9 mouse cellular contexts compared by ENCODE assay signal in genomic region chr3:105960700-105961099, GRCm38 (mm10). TPM values are rescaled to one million over a fixed set of nuclear protein-coding genes. Genes with fewer than 3 reads are reported as not detected.
A peak's percentile ranks its signal among the peaks of the same experiment; 100 is the strongest.
DNase-seq lines count a peak whose midpoint lies in the region; ATAC-seq lines count a peak whose summit lies in the region.
"Had no signal": no experiment of that assay in that cellular context is flagged by ENCODE, and none has a peak within 500 bp of the region (broad histone marks: within the 10 kb centered on the region; RNA-seq: fewer than 3 reads in every experiment).

No protein-coding gene starts in this region.

- no peak overlapping the region for H3K27ac ChIP-seq in intestine, embryonic 15.5 days
- H3K27ac ChIP-seq in midbrain, embryonic 15.5 days = no peak overlapping the region

- DNase-seq in cerebellum, adult 9-10 months = peak; percentile 29
- DNase-seq in cerebellum, postnatal 25 days = no peak
- DNase-seq in thymus, postnatal 14 days = peak; percentile 14
- no peak for DNase-seq in thymus, postnatal 0 days (ENCODE audit: low spot score)
- DNase-seq in left cerebral cortex, postnatal 25 days (ENCODE audit: low spot score in 2 of 2) = no peak
- no peak for DNase-seq in gastrocnemius, postnatal 10 days

- H3K27me3 ChIP-seq in intestine, embryonic 15.5 days (replicated peaks) = no peaks in the 10 kb centered on the region
- no peaks in the 10 kb centered on the region for H3K27me3 ChIP-seq in midbrain, embryonic 15.5 days (replicated peaks)

- peaks cover 12% of the 10 kb centered on the region; the same call in 1 of the 2 replicates for H3K4me1 ChIP-seq in intestine, embryonic 15.5 days (replicated peaks)
- H3K4me1 ChIP-seq in midbrain, embryonic 15.5 days = peaks cover 39% of the 10 kb centered on the region

- H3K36me3 ChIP-seq in intestine, embryonic 15.5 days = peaks cover 36% of the 10 kb centered on the region
- H3K36me3 ChIP-seq in midbrain, embryonic 15.5 days (replicated peaks) = peaks cover 43% of the 10 kb centered on the region

- no peak overlapping the region for H3K9ac ChIP-seq in intestine, embryonic 15.5 days
- H3K9ac ChIP-seq in midbrain, embryonic 15.5 days = no peak overlapping the region

- 93% methylated on average over 2 of the region's 2 CpGs for WGBS in intestine, embryonic 15.5 days
- WGBS in midbrain, embryonic 15.5 days = 96% methylated on average over 2 of the region's 2 CpGs

- H3K4me2 ChIP-seq in intestine, embryonic 15.5 days (replicated peaks) = peak overlapping the region; percentile 75
- H3K4me2 ChIP-seq in midbrain, embryonic 15.5 days = peak overlapping the region; percentile 73

- intact Hi-C loops in left cerebral cortex, postnatal 25 days (cut with DNase I) = no loop called here

- no peaks in the 10 kb centered on the region for H3K9me3 ChIP-seq in intestine, embryonic 15.5 days
- no peaks in the 10 kb centered on the region for H3K9me3 ChIP-seq in midbrain, embryonic 15.5 days

- peak overlapping the region; percentile 93; the same call in 1 of the 2 replicates for H3K4me3 ChIP-seq in intestine, embryonic 15.5 days (replicated peaks)
- H3K4me3 ChIP-seq in midbrain, embryonic 15.5 days = peak overlapping the region; percentile 87; the same call in 1 of the 2 replicates

- no peak for ATAC-seq in intestine, embryonic 15.5 days
- ATAC-seq in midbrain, embryonic 15.5 days (replicated peaks) = no peak

RNA-seq across cellular contexts. Expression of gene Atp5f1, which starts 0.8 kb away (rescaled TPM):
- polyA plus RNA-seq in thymus, postnatal 0 days (2015; fragmentation: Nextera tagmentation; extraction: Ambion mirVana) = 612 and 654 TPM in 2 replicates
- polyA plus RNA-seq in intestine, embryonic 15.5 days (2015; fragmentation: Nextera tagmentation; extraction: Ambion mirVana) = 600 and 651 TPM in 2 replicates
- polyA plus RNA-seq in midbrain, embryonic 15.5 days (2015; fragmentation: Nextera tagmentation; extraction: Ambion mirVana) = 486 and 492 TPM in 2 replicates
- total RNA-seq in left cerebral cortex, postnatal 25 days (2021) = 100 to 1,000 TPM; 272 to 278 TPM
- total RNA-seq in gastrocnemius, postnatal 10 days (2021) = 100 to 1,000 TPM; 528 to 633 TPM

RNA-seq across cellular contexts. Expression of gene Wdr77, which starts 1.5 kb away (rescaled TPM):
- 89.6 and 103 TPM in 2 replicates for polyA plus RNA-seq in thymus, postnatal 0 days (2015; fragmentation: Nextera tagmentation; extraction: Ambion mirVana)
- 133 and 137 TPM in 2 replicates for polyA plus RNA-seq in intestine, embryonic 15.5 days (2015; fragmentation: Nextera tagmentation; extraction: Ambion mirVana)
- polyA plus RNA-seq in midbrain, embryonic 15.5 days (2015; fragmentation: Nextera tagmentation; extraction: Ambion mirVana) = 100 and 101 TPM in 2 replicates
- total RNA-seq in left cerebral cortex, postnatal 25 days (2021) = 10 to 100 TPM; 49.5 to 51.6 TPM
- 10 to 100 TPM; 36.0 to 40.6 TPM for total RNA-seq in gastrocnemius, postnatal 10 days (2021)

RNA-seq across cellular contexts. Expression of gene Ovgp1, which starts 12.8 kb away (rescaled TPM):
- polyA plus RNA-seq in thymus, postnatal 0 days (2015; fragmentation: Nextera tagmentation; extraction: Ambion mirVana) = 1.7 and 1.9 TPM in 2 replicates
- polyA plus RNA-seq in intestine, embryonic 15.5 days (2015; fragmentation: Nextera tagmentation; extraction: Ambion mirVana) = 0.67 and 0.97 TPM in 2 replicates
- polyA plus RNA-seq in midbrain, embryonic 15.5 days (2015; fragmentation: Nextera tagmentation; extraction: Ambion mirVana) = 4.5 and 6.1 TPM in 2 replicates
- 1 to 10 TPM; 1.5 to 2.3 TPM for total RNA-seq in left cerebral cortex, postnatal 25 days (2021)
- total RNA-seq in gastrocnemius, postnatal 10 days (2021) = 1 to 10 TPM in 1 of 2 experiments, under 1 TPM in 1; 0.49 to 1.7 TPM

RNA-seq across cellular contexts. Expression of gene I830077J02Rik, which starts 28.2 kb away (rescaled TPM):
- polyA plus RNA-seq in thymus, postnatal 0 days (2015; fragmentation: Nextera tagmentation; extraction: Ambion mirVana) = 3.7 and 3.9 TPM in 2 replicates
- 1.5 and 1.7 TPM in 2 replicates for polyA plus RNA-seq in intestine, embryonic 15.5 days (2015; fragmentation: Nextera tagmentation; extraction: Ambion mirVana)
- polyA plus RNA-seq in midbrain, embryonic 15.5 days (2015; fragmentation: Nextera tagmentation; extraction: Ambion mirVana) = 0.34 and 0.38 TPM in 2 replicates
- total RNA-seq in left cerebral cortex, postnatal 25 days (2021) = under 1 TPM; 0.44 to 0.78 TPM
- under 1 TPM; 0.35 to 0.52 TPM for total RNA-seq in gastrocnemius, postnatal 10 days (2021)

RNA-seq across cellular contexts. Expression of gene Pifo, which starts 53.7 kb away (rescaled TPM):
- 1.2 and 1.6 TPM in 2 replicates for polyA plus RNA-seq in thymus, postnatal 0 days (2015; fragmentation: Nextera tagmentation; extraction: Ambion mirVana)
- polyA plus RNA-seq in intestine, embryonic 15.5 days (2015; fragmentation: Nextera tagmentation; extraction: Ambion mirVana) = not detected in 2 replicates
- 6.1 and 6.2 TPM in 2 replicates for polyA plus RNA-seq in midbrain, embryonic 15.5 days (2015; fragmentation: Nextera tagmentation; extraction: Ambion mirVana)
- not detected for total RNA-seq in left cerebral cortex, postnatal 25 days (2021)
- total RNA-seq in gastrocnemius, postnatal 10 days (2021) = not detected
- polyA plus RNA-seq: liver, embryonic 16.5 days had no signal

Comparison
In these comparisons a context has a peak if more than half of its experiments do, and no peak if none do; other contexts are left out.
1. DNase-seq: peak in cerebellum, adult 9-10 months (single experiment) and thymus, postnatal 14 days (single experiment); none in cerebellum, postnatal 25 days (0 of 2), thymus, postnatal 0 days (single experiment), left cerebral cortex, postnatal 25 days (0 of 2) and gastrocnemius, postnatal 10 days (single experiment).